Mouse (Mus musculus) ES-E14 (cell line): ENCODE results near the gene Gramd1c. TPM values are rescaled to one million over a fixed set of nuclear protein-coding genes. Genes with fewer than 3 reads are reported as not detected.

ENCODE experiments used
- DNase-seq: peaks from one replicate; pipeline ENCODE4 v3.0.0-alpha.2; 2013; ENCODE audit warnings: low read depth, low spot score
- H3K27ac ChIP-seq: 2 replicates; pipeline ENCODE4 v1.5.1; 2012; ENCODE audit warnings: low read depth, mild to moderate bottlenecking, low read length, moderate library complexity, mixed read lengths; ENCODE audit not compliant: poor library complexity, insufficient read depth, severe bottlenecking
- H3K36me3 ChIP-seq: 2 replicates; pipeline ENCODE4 v1.6.1; 2012; ENCODE audit warnings: mild to moderate bottlenecking, low read length, moderate library complexity, mixed read lengths; ENCODE audit not compliant: control insufficient read depth, poor library complexity, insufficient read depth, severe bottlenecking
- H3K4me1 ChIP-seq, 2 experiments: fragments of 150-350 bp in 1 of 2; sonication (generic) in 1 of 2; 2 replicates each; pipeline ENCODE4 v1.6.1; 2012; ENCODE audit warnings: low read length in 2 of 2, mild to moderate bottlenecking in 1 of 2, mixed read lengths in 1 of 2; ENCODE audit not compliant: control insufficient read depth in 2 of 2, insufficient read depth in 2 of 2, poor library complexity in 1 of 2
- H3K4me3 ChIP-seq, 2 experiments: fragments of 150-350 bp in 1 of 2; sonication (generic) in 1 of 2; 2 replicates each; pipeline ENCODE4 v1.5.1; 2012; ENCODE audit warnings: low read length in 2 of 2, low read depth in 1 of 2, mild to moderate bottlenecking in 1 of 2, mixed read lengths in 1 of 2; ENCODE audit not compliant: insufficient read depth in 1 of 2, poor library complexity in 1 of 2, severe bottlenecking in 1 of 2
- H3K9ac ChIP-seq: 2 replicates; pipeline ENCODE4 v1.6.1; 2012; ENCODE audit warnings: low read depth, mild to moderate bottlenecking, low read length, mixed read lengths; ENCODE audit not compliant: poor library complexity, insufficient read depth, severe bottlenecking
- H3K9me3 ChIP-seq: fragments of 150-350 bp; sonication (generic); 2 replicates; pipeline ENCODE4 v1.6.1; 2012; ENCODE audit warnings: low read depth, mild to moderate bottlenecking, low read length; ENCODE audit not compliant: control insufficient read depth, insufficient read depth
- CHD2 ChIP-seq: IDR thresholded peaks from 2 replicates; pipeline ENCODE4 v1.6.1; 2014; ENCODE audit warnings: mild to moderate bottlenecking, low read depth, low read length, inconsistent platforms
- HCFC1 ChIP-seq: IDR thresholded peaks from 2 replicates; pipeline ENCODE4 v1.6.1; 2012; ENCODE audit warnings: low read length, inconsistent platforms, borderline replicate concordance; ENCODE audit not compliant: insufficient read depth
- MAFK ChIP-seq: IDR thresholded peaks from 2 replicates; pipeline ENCODE4 v1.6.1; 2014; ENCODE audit warnings: mild to moderate bottlenecking, low read depth, low read length, inconsistent platforms; ENCODE audit not compliant: insufficient read depth
- ZC3H11A ChIP-seq: IDR thresholded peaks from 2 replicates; pipeline ENCODE4 v1.6.1; 2012; ENCODE audit warnings: low read depth, mild to moderate bottlenecking, inconsistent platforms, low read length, borderline replicate concordance
- ZNF384 ChIP-seq: IDR thresholded peaks from 2 replicates; pipeline ENCODE4 v1.6.1; 2012; ENCODE audit warnings: low read depth, low read length, inconsistent platforms
- in situ Hi-C, 2 experiments: fragments of 600-800 bp; cut with MboI; formaldehyde crosslinking; loops; one replicate each; pipeline ENCODE4 v1.15.1; 2025; ENCODE audit warnings: low sequenced_read_pairs in 2 of 2, inconsistent platforms in 1 of 2; ENCODE audit not compliant: unreplicated experiment in 2 of 2
- total RNA-seq: library from RNA; depleted of rRNA; stranded (reverse); fragments of 300-350 nt; gene quantifications from 2 replicates; pipeline ENCODE4 v1.2.3, GENCODE M21; 2012

Gene Gramd1c
- total RNA-seq, 1 experiment, result 0.94 TPM

GRCm38 (mm10) chr16:44029273-44029672, 33.9 kb downstream of the Gramd1c start:
- H3K4me3 ChIP-seq, result no peak overlapping the region
- no peaks in the 10 kb centered on the region for H3K4me1 ChIP-seq
- no peak overlapping the region for H3K27ac ChIP-seq
- no peaks in the 10 kb centered on the region for H3K36me3 ChIP-seq
- no peak for DNase-seq
- no peak overlapping the region for H3K9ac ChIP-seq
- no peaks in the 10 kb centered on the region for H3K9me3 ChIP-seq
- no peak for TF ChIP-seq MAFK
- in situ Hi-C loops, result no loop called here

GRCm38 (mm10) chr16:44026822-44027221, 36.3 kb downstream of the Gramd1c start:
- TF ChIP-seq MAFK (no peak), CHD2 (no peak), ZNF384 (no peak)
- Histone ChIP-seq H3K4me3 (no peak overlapping the region), H3K27ac (no peak overlapping the region), H3K9me3 (no peaks in the 10 kb centered on the region), H3K9ac (no peak overlapping the region), H3K36me3 (no peaks in the 10 kb centered on the region), H3K4me1 (no peaks in the 10 kb centered on the region)
- in situ Hi-C loops, result no loop called here
- DNase-seq, result no peak

DNA sequence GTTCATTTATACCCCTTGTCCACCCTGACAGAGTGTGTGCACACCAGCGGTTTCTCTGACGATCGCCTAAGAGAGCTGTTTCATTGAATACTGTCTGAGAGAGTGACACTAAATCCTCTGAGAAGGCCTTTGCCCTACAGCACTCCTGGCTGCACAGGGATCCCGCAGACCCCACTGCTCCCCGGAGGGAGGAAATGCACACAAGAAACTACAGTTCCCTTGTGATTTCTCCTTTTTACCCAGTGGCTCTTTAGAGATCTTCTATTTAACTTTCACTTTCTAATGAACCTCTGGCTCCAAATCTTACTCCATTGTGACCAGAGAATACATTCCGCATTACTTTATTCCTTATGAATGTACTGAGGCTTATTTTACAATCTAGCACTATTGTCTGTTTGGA, 36.9 kb downstream of the Gramd1c start:
- Histone ChIP-seq H3K27ac (no peak overlapping the region), H3K9ac (no peak overlapping the region), H3K9me3 (no peaks in the 10 kb centered on the region), H3K4me1 (no peaks in the 10 kb centered on the region), H3K36me3 (no peaks in the 10 kb centered on the region), H3K4me3 (no peak overlapping the region)
- DNase-seq, result no peak
- in situ Hi-C loops, result no loop called here
- TF ChIP-seq MAFK (no peak), ZNF384 (no peak), CHD2 (no peak), HCFC1 (no peak), ZC3H11A (no peak)

DNA sequence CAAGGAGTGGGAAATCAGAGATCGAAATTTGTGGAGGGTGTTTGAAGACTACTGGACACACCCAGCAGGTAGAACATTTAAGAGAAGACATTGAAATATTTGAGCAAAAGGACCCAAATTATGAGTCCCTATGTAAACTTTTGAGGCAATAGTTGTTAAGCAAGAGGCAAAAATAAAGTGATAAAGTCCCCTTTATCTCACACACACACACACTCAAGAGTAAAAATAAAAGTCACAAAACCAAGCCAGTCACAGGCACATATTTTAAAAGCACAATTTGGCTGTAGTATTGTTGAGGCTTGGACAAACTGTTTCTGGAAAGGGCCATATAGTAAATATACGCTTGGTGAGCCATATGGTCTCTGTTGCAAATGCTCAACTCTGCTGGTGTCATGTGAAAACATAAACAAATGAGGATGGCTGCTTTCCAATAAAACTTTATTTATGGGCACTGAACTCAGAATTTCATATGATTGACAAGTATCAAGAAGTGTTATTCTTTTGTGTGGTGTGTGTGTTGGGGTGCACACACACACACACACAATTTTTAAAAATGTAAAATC, 44.1 kb downstream of the Gramd1c start:
- Histone ChIP-seq H3K4me3 (no peak overlapping the region), H3K9me3 (no peaks in the 10 kb centered on the region), H3K36me3 (no peaks in the 10 kb centered on the region), H3K27ac (no peak overlapping the region), H3K9ac (no peak overlapping the region), H3K4me1 (peaks cover 0 to 2% of the 10 kb centered on the region in 2 experiments; a peak in 1 of 4 replicates)
- DNase-seq, result no peak
- TF ChIP-seq CHD2 (no peak), ZNF384 (no peak), HCFC1 (no peak)
- in situ Hi-C loops, result no loop called here

DNA sequence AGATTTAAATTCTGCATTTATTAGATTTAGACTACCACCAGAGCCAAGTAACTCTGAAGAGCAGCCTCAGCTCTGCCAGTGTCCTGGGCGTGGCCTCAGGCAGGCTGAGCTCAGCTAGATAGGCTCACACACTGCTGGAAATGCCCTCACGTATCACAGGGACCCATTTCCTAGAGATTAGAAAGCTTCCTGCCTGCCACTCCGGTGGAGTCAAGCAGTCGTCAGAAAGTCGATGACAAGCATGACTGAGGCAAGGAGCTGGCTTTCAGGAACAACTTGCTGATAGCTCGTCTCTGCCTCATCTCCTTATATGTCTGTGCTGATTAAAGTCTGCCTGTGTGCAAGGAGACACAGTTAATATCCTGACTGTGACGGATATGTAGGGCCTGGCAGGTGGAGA, 44.8 kb downstream of the Gramd1c start:
- H3K27ac ChIP-seq, result no peak overlapping the region
- DNase-seq, result no peak
- H3K4me1 ChIP-seq, result peaks cover 0 to 2% of the 10 kb centered on the region in 2 experiments; a peak in 1 of 4 replicates
- no peak for TF ChIP-seq CHD2
- no peak overlapping the region for H3K9ac ChIP-seq
- no peaks in the 10 kb centered on the region for H3K9me3 ChIP-seq
- no peaks in the 10 kb centered on the region for H3K36me3 ChIP-seq
- in situ Hi-C loops, result no loop called here
- H3K4me3 ChIP-seq, result no peak overlapping the region
